Mouse (Mus musculus) thymus, adult 2 months (tissue): ENCODE data around the gene Xlr3a.
"Not testable (repeated sequence)": the region's sequence is repeated elsewhere in the genome, so short reads cannot be mapped to it uniquely, and the experiment has no call there.

Source experiments
- CTCF ChIP-seq: fragments of 200-500 bp; IDR thresholded peaks from 2 replicates; pipeline ENCODE4 v1.5.1; 2012; ENCODE audit warnings: mild to moderate bottlenecking, control low read depth, low read length, moderate library complexity, borderline replicate concordance; ENCODE audit not compliant: control insufficient read depth, poor library complexity, insufficient read depth; ENCODE audit errors: extremely low read depth
- POLR2A ChIP-seq: fragments of 200-500 bp; IDR thresholded peaks from 2 replicates; pipeline ENCODE4 v1.6.1; 2012; ENCODE audit warnings: mild to moderate bottlenecking, low read length, control low read depth, moderate library complexity; ENCODE audit not compliant: control insufficient read depth, poor library complexity, insufficient read depth; ENCODE audit errors: extremely low read depth

DNA sequence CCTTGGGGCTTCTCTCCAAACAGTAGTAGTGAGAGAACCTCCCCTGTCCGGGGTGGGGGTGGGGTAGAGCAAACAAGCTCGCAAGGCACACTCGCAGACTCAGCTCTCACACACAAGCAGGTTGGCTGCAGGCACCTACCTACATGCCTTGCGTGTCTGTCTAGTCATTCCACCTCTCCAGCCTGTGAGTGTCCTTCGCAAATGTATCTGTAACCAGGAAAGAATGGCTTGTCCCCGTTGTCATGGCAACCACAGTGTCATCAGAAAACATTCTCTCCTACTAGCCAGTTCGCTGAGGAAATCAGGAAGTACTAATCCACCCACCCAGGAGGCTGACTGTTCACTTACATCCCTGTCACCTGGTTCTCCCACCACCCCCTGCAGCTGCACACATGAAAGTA, 46.3 kb upstream of the Xlr3a start:
- TF ChIP-seq CTCF, POLR2A: not testable (repeated sequence)
